Mouse (Mus musculus) embryonic fibroblast, embryonic 13.5 days (primary cell): ENCODE results near the gene Narfl. TPM values are rescaled to one million over a fixed set of nuclear protein-coding genes. Genes with fewer than 3 reads are reported as not detected.

Source experiments
- H3K27ac ChIP-seq: 2 replicates; pipeline ENCODE4 v1.5.1; 2012; ENCODE audit warnings: low read length, control low read depth, inconsistent platforms; ENCODE audit not compliant: insufficient read depth
- H3K4me1 ChIP-seq: 2 replicates; pipeline ENCODE4 v1.6.1; 2011; ENCODE audit warnings: low read length; ENCODE audit not compliant: control insufficient read depth, insufficient read depth
- H3K4me3 ChIP-seq: 2 replicates; pipeline ENCODE4 v1.5.1; 2011; ENCODE audit warnings: mild to moderate bottlenecking, control low read depth, low read length; ENCODE audit not compliant: insufficient read depth
- CTCF ChIP-seq: IDR thresholded peaks from 2 replicates; pipeline ENCODE4 v1.5.1; 2011; ENCODE audit warnings: mild to moderate bottlenecking, control low read depth, low read length, moderate library complexity, borderline replicate concordance; ENCODE audit not compliant: insufficient read depth
- POLR2A ChIP-seq: IDR thresholded peaks from 2 replicates; pipeline ENCODE4 v1.6.1; 2011; ENCODE audit warnings: low read depth, mild to moderate bottlenecking, control low read depth, low read length, moderate library complexity
- polyA plus RNA-seq: library from polyadenylated mRNA; stranded (reverse); fragments of >200 nt; gene quantifications from 2 replicates; pipeline ENCODE4 v1.2.4, GENCODE M21; 2011; ENCODE audit warnings: low read depth; ENCODE audit not compliant: missing spikeins, insufficient read length

Narfl gene
- polyA plus RNA-seq, 1 experiment = 14.6 TPM

- Histone ChIP-seq H3K4me3 (no peak overlapping the region), H3K27ac (no peak overlapping the region), H3K4me1 (0 out of 2 replicates have a peak, but pooled peaks cover 3% of the 10 kb centered on the region)
- no peak for TF ChIP-seq CTCF
- TF ChIP-seq POLR2A = no peak
Measured at GRCm38 (mm10) chr17:25810890-25811289, 37.3 kb downstream of the Narfl start.

GRCm38 (mm10) chr17:25813471-25813870, 39.9 kb downstream of the Narfl start:
- no peaks in the 10 kb centered on the region for H3K4me1 ChIP-seq
- H3K27ac ChIP-seq = no peak overlapping the region
- no peak overlapping the region for H3K4me3 ChIP-seq
- no peak for TF ChIP-seq POLR2A
- TF ChIP-seq CTCF = peak; percentile 56; the same call in 1 of the 2 replicates

GRCm38 (mm10) chr17:25817662-25818061, 44.1 kb downstream of the Narfl start:
- no peaks in the 10 kb centered on the region for H3K4me1 ChIP-seq
- no peak overlapping the region for H3K4me3 ChIP-seq
- TF ChIP-seq POLR2A = no peak
- TF ChIP-seq CTCF = no peak
- H3K27ac ChIP-seq = no peak overlapping the region

GRCm38 (mm10) chr17:25818851-25819780, 45.5 kb downstream of the Narfl start:
- Histone ChIP-seq H3K4me3 (no peak overlapping the region), H3K4me1 (peaks cover 1% of the 10 kb centered on the region; the same call in 1 of the 2 replicates), H3K27ac (no peak overlapping the region)
- no peak for TF ChIP-seq CTCF
- no peak for TF ChIP-seq POLR2A

GRCm38 (mm10) chr17:25823452-25823851, 49.9 kb downstream of the Narfl start, which contains the start of gene Wdr24:
Gene Wdr24, plus strand, starts transcription at chr17:25823627.
- H3K4me1 ChIP-seq = peaks cover 5% of the 10 kb centered on the region; the same call in 1 of the 2 replicates
- no peak within 1 kb of the TSS for H3K27ac ChIP-seq
- H3K4me3 ChIP-seq = peak within 1 kb of the TSS; percentile 82
- TF ChIP-seq CTCF = no peak
- TF ChIP-seq POLR2A = peak; percentile 71

- H3K4me1 ChIP-seq = peaks cover 5% of the 10 kb centered on the region; the same call in 1 of the 2 replicates
- no peak for TF ChIP-seq POLR2A
- no peak for TF ChIP-seq CTCF
- no peak overlapping the region for H3K27ac ChIP-seq
- peak overlapping the region; percentile 82 for H3K4me3 ChIP-seq
Measured at GRCm38 (mm10) chr17:25824362-25825142, 51.0 kb downstream of the Narfl start.

GRCm38 (mm10) chr17:25825311-25825710, 51.7 kb downstream of the Narfl start:
- Histone ChIP-seq H3K4me3 (no peak overlapping the region), H3K4me1 (peaks cover 5% of the 10 kb centered on the region; the same call in 1 of the 2 replicates)

GRCm38 (mm10) chr17:25825984-25826570, 52.5 kb downstream of the Narfl start:
- Histone ChIP-seq H3K4me3 (no peak overlapping the region), H3K4me1 (peaks cover 5% of the 10 kb centered on the region; the same call in 1 of the 2 replicates), H3K27ac (no peak overlapping the region)
- TF ChIP-seq POLR2A (no peak), CTCF (no peak)

More at GRCm38 (mm10) chr17:25825311-25825710, 51.7 kb downstream of the Narfl start:
- no peak overlapping the region for H3K27ac ChIP-seq
- TF ChIP-seq POLR2A (no peak), CTCF (no peak)

GRCm38 (mm10) chr17:25827011-25827410, 53.4 kb downstream of the Narfl start:
- TF ChIP-seq POLR2A = no peak
- no peak for TF ChIP-seq CTCF
- Histone ChIP-seq H3K4me3 (no peak overlapping the region), H3K27ac (no peak overlapping the region), H3K4me1 (peaks cover 7% of the 10 kb centered on the region; the same call in 1 of the 2 replicates)
